Mouse (Mus musculus) inflammation-experienced regulatory T-cells, adult 16 weeks (primary cell): ENCODE measurements around the gene Dlgap3. TPM values are rescaled to one million over a fixed set of nuclear protein-coding genes. Genes with fewer than 3 reads are reported as not detected.

Experiments
- polyA plus RNA-seq: library from polyadenylated mRNA; unstranded; fragments of 100-300 nt; shearing (Covaris generic); gene quantifications from one replicate; pipeline ENCODE4 v1.2.1, GENCODE M21; 2017

Dlgap3 gene
- not detected for polyA plus RNA-seq

GRCm38 (mm10) chr4:127168914-127169345, at the start of gene Dlgap3:
Gene Dlgap3, plus strand, starts transcription at chr4:127169204.

GRCm38 (mm10) chr4:127123391-127123790, 45.6 kb upstream of the Dlgap3 start, which contains the start of gene Tmem35b:
Gene Tmem35b, plus strand, starts transcription at chr4:127123691.

GRCm38 (mm10) chr4:127243552-127243951, 74.5 kb downstream of the Dlgap3 start, which contains the start of gene Smim12:
Gene Smim12, plus strand, starts transcription at chr4:127243784.

Other genes with a start within 250 kb of the Dlgap3 start
- gene Zmym4, start 201.1 kb upstream of the Dlgap3 start, polyA plus RNA-seq, result 20.1 TPM
- 18.8 TPM for gene Sfpq, start 147.9 kb upstream of the Dlgap3 start, polyA plus RNA-seq
- gene Zmym1, start 108.1 kb upstream of the Dlgap3 start, polyA plus RNA-seq, result 36.9 TPM
- gene Zmym6, start 91.8 kb upstream of the Dlgap3 start, polyA plus RNA-seq, result 39.1 TPM
- 31.9 TPM for gene Tmem35b, start 45.5 kb upstream of the Dlgap3 start, polyA plus RNA-seq
- gene Smim12, start 74.6 kb downstream of the Dlgap3 start, polyA plus RNA-seq, result 57.6 TPM
- gene Gja4, start 144.8 kb downstream of the Dlgap3 start, polyA plus RNA-seq, result not detected
- not detected for gene Gjb3, start 161.6 kb downstream of the Dlgap3 start, polyA plus RNA-seq
- gene Gjb4, start 184.9 kb downstream of the Dlgap3 start, polyA plus RNA-seq, result not detected
- not detected for gene Gjb5, start 189.0 kb downstream of the Dlgap3 start, polyA plus RNA-seq